Mouse (Mus musculus): ENCODE data around the gene Gnat1.

DNA sequence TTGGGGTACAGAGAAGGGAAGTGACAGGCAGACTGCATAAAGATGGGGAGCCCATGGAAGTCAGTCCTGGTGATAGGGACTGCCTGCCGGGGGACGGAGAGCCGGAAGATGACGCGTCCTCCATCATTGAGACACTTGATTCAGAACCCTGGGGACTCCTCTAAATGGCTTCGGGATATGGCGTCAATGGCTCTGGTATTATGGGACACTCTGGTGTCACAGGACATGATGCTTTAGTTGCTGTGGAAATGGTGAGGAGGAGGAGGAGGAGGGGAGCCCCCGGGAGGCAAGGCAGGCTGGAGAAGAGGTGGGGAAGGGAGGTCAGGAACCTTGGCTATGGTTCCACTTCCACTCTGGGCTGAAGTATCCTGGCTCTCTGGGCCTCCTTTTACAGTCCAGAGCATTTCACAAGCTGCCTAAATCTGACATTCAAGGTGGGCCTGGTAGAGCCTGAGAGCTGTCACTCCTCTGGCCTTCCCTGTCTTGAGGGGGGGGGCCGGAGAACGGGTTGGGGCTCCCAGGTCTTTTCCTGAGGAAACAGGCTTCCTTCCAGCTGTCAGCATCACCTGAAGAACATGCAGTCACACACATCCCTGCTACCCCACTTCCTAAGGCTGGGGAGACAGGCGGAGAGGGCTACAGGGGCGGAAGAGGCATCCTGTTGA lies 16.1 kb upstream of the Gnat1 start:
- TF ChIP-seq CTCF (IDR thresholded peaks at IDR 0.05; ENCODE audit: low read depth) = no peak
- no peak for TF ChIP-seq EP300 (IDR thresholded peaks at IDR 0.05; ENCODE audit: low read depth)

Measured in liver, postnatal 0 days (tissue).